Mouse (Mus musculus): ENCODE measurements around the gene Tnfrsf1a. TPM values are rescaled to one million over a fixed set of nuclear protein-coding genes. Genes with fewer than 3 reads are reported as not detected.
"Not testable (repeated sequence)": the region's sequence is repeated elsewhere in the genome, so short reads cannot be mapped to it uniquely, and the experiment has no call there.

The Tnfrsf1a gene
- polyA plus RNA-seq (2016; fragmentation: Nextera tagmentation; extraction: Ambion mirVana), result 16.6 and 19.3 TPM in 2 replicates

DNA sequence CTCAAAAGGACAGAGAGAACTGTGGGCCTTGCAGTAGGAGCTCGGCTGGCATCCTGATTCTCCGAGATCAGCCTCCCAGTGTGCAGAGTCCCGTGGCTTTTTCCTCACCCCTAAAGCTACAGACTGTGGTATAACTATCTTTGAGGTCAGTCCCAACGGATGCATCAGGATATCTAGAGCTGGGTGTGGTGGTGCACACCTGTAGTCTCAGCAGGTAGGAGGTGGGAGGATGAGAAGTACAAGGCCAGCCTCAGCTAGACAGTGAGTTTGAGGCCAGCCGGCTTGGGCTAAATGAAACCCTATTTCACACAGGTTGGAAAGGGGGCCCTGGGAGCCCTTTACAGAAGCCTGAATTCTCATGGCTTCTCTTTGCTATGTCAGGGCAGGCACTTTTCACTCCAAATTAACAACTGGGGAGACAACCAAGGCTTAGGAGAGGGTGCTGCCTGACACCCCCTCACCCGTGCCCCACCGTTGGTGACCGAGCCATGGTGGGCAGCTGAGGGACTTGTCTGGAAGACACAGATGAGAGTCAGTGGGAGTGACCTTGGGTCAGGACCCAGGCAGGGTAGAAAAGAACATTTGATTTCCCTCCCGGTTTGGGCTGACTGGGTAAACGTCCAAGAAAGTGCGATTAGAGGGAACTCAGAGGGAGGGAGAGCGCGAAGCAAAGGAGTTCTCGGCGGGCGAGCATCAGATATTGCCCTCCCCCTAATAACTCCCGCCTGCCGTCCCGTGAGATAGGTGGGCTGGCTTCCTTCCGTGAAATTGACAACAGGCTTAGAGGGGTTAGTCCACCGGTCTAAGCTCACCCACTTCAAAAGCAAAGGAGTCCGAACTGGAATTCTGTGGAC is at the start of gene Tnfrsf1a:
TSS of gene Tnfrsf1a (plus strand) at position 642 of the 854 bp plus-strand sequence.
- peak within 1 kb of the TSS; percentile 44 for H3K4me3 ChIP-seq (replicated peaks)
- no peak within 1 kb of the TSS for H3K27ac ChIP-seq
- 4% methylated on average over 22 of the region's 22 CpGs for WGBS
- no peaks in the 10 kb centered on the region for H3K36me3 ChIP-seq (replicated peaks)
- no peak for ATAC-seq (ENCODE audit: low FRiP score)
- peaks cover 15% of the 10 kb centered on the region; the same call in 1 of the 2 replicates for H3K27me3 ChIP-seq
- H3K9me3 ChIP-seq, result no peaks in the 10 kb centered on the region
- H3K9ac ChIP-seq, result peak within 1 kb of the TSS; percentile 56
- H3K4me2 ChIP-seq, result peak within 1 kb of the TSS; percentile 76
- H3K4me1 ChIP-seq, result peaks cover 23% of the 10 kb centered on the region

DNA sequence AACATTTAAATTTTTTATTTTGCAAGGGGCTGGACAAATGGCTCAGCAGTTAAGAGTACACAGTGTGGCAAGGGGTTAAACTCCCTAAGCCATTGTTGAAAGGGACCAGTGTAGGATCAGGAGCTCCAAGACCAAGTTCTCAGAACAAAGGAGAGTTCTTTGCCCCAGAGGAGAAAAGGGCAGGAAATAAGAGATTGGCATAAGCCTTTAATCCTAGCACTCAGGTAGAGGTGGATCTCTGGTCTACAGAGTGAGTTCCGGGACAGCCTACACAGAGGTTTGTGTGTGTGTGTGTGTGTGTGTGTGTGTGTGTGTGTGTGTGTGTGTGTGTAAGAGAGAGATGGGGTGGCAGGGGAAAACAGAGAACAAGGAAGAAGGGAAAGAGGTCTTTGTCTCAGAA is 48.2 kb upstream of the Tnfrsf1a start:
- no peak overlapping the region for H3K4me2 ChIP-seq
- H3K9ac ChIP-seq, result no peak overlapping the region
- no peaks in the 10 kb centered on the region for H3K9me3 ChIP-seq
- 74% methylated on average over 1 of the region's 1 CpGs for WGBS
- ATAC-seq (ENCODE audit: low FRiP score), result no peak
- no peak overlapping the region for H3K4me3 ChIP-seq (replicated peaks)
- no peaks in the 10 kb centered on the region for H3K4me1 ChIP-seq
- no peak overlapping the region for H3K27ac ChIP-seq
- H3K36me3 ChIP-seq (replicated peaks), result no peaks in the 10 kb centered on the region
- no peaks in the 10 kb centered on the region for H3K27me3 ChIP-seq

DNA sequence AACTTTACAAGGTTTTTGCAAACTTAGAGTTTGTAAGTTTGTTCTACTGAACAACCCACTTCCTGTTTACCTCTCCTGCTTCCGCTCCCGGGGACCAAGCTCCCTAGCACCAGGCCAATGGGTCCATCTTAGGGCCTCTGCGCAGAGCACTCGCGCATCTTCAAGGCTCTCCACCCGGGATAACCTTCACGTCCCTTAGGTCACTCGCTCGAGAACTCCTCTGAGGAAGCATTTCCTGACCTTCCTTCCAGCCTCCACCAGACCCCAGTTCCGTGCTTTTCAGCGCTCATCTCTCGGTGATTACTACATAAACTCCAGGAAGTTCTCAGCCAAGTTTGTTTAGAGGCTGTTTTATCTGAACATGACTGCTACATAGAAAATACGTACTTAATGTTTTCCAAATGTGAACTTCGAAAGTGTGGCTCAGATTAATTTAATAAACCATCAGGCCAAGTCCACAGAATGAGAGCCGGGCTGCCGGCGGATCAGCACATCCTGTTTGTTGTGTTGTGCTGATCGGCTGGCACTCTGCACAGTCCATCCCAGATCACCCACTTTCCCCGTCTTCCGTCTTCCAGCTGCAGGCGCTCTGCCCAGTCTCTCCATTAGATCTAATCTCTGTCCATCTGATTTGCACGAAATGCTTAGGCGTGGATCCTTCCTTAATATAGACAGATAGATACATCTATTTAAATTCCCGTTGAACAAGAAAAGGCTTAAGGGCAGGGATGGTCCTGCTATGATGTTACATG is 46.8 kb upstream of the Tnfrsf1a start:
- 92% methylated on average over 24 of the region's 24 CpGs for WGBS
- Histone ChIP-seq H3K9ac (no peak overlapping the region), H3K9me3 (no peaks in the 10 kb centered on the region)

DNA sequence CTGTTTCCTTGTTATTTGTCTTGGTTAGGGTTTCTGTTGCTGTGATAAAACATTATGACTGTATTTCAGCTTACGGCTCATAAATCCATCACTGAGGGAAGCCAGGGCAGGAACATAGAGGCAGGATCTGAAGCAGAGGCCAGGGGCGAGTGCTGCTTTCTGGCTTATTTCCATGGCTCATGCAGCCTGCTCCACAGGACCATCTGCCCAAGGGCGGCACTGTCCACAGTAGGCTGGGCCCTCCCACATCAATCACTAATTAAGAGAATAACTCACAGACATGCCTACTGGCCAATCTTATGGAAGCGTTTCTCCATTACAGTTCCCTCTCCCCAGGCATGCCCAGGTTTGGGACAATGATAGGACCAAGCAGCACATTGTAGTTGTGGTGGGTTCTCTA is 45.9 kb upstream of the Tnfrsf1a start:
- no peak overlapping the region for H3K9ac ChIP-seq
- H3K4me1 ChIP-seq, result no peaks in the 10 kb centered on the region
- no peak overlapping the region for H3K4me3 ChIP-seq (replicated peaks)
- H3K27ac ChIP-seq, result no peak overlapping the region
- no peak overlapping the region for H3K4me2 ChIP-seq
- 77% methylated on average over 4 of the region's 4 CpGs for WGBS
- no peaks in the 10 kb centered on the region for H3K27me3 ChIP-seq
- ATAC-seq (ENCODE audit: low FRiP score), result no peak
- H3K36me3 ChIP-seq (replicated peaks), result no peaks in the 10 kb centered on the region
- no peaks in the 10 kb centered on the region for H3K9me3 ChIP-seq

More for the DNA sequence above, 46.8 kb upstream of the Tnfrsf1a start:
- H3K27me3 ChIP-seq, result no peaks in the 10 kb centered on the region
- no peak overlapping the region for H3K27ac ChIP-seq
- no peak overlapping the region for H3K4me3 ChIP-seq (replicated peaks)
- H3K36me3 ChIP-seq (replicated peaks), result no peaks in the 10 kb centered on the region
- H3K4me2 ChIP-seq, result no peak overlapping the region
- ATAC-seq (ENCODE audit: low FRiP score), result no peak
- H3K4me1 ChIP-seq, result no peaks in the 10 kb centered on the region

DNA sequence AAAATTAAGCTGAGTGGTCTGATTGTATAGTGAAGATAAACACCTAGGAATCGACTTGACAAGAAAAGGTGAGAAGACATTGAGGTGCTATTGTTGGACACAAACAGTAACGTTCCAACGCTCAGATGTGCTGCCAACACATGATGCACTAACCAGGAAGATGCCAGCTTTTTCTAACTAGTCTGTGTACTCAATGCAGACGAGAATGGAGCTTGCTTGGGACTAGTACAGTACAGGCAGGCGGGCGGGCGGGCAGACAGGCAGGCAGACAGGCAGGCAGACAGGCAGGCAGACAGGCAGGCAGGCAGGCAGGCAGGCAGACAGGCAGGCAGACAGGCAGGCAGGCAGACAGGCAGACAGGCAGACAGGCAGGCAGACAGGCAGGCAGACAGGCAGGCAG is 44.8 kb upstream of the Tnfrsf1a start:
- H3K4me2 ChIP-seq; H3K4me3 ChIP-seq (replicated peaks); H3K27ac ChIP-seq; H3K4me1 ChIP-seq; H3K9me3 ChIP-seq; H3K9ac ChIP-seq; ATAC-seq (ENCODE audit: low FRiP score); H3K27me3 ChIP-seq; H3K36me3 ChIP-seq (replicated peaks): not testable (repeated sequence)
- WGBS, result 85% methylated on average over 7 of the region's 7 CpGs

DNA sequence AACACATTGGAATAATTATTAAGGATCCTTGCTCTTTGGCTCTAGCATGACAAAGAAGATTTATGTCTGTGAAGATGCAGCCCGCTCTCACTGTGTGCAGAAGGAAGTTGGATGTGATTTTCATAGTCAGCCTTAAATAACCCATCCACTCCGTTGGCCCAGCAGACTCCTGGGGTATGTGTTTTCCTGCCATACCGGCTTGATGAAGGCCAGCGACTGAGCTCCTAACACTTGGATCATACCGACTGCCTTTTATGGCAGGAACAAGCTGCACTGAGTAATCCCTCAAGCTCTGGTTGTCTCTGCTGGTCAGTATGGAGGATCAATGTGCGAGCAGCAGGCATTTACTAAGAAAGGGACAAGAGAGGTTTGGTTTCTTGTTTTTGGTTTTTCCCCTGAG is 43.7 kb upstream of the Tnfrsf1a start:
- peaks cover 8% of the 10 kb centered on the region; the same call in 1 of the 2 replicates for H3K4me1 ChIP-seq
- no peaks in the 10 kb centered on the region for H3K27me3 ChIP-seq
- no peak for ATAC-seq (ENCODE audit: low FRiP score)
- no peak overlapping the region for H3K27ac ChIP-seq
- no peak overlapping the region for H3K4me2 ChIP-seq
- H3K4me3 ChIP-seq (replicated peaks), result no peak overlapping the region
- WGBS, result 94% methylated on average over 6 of the region's 6 CpGs
- no peaks in the 10 kb centered on the region for H3K36me3 ChIP-seq (replicated peaks)
- no peaks in the 10 kb centered on the region for H3K9me3 ChIP-seq
- no peak overlapping the region for H3K9ac ChIP-seq

DNA sequence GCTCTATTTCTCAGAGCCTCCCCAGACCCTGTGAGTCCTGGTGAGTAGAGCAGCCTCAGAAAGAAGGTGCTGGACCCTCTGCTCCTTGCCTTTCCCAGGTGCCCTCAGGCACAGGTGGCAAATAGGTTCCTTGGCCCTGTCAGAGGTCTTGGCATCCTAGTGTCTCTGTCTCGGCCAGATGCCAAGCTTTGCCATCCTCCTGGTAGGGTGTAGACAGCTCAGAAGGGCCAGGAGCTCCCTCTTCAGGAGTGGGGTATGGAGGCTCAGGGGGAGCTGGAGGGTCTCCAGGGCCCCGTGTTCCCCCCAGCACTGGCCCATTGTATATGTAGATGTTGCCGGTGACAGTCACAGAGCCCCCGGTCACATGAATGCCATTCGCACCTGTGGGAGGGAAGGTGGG is 42.1 kb upstream of the Tnfrsf1a start:
- Histone ChIP-seq H3K9me3 (no peaks in the 10 kb centered on the region), H3K27ac (no peak overlapping the region), H3K36me3 (replicated peaks) (no peaks in the 10 kb centered on the region), H3K4me3 (replicated peaks) (no peak overlapping the region), H3K4me1 (peaks cover 8% of the 10 kb centered on the region; the same call in 1 of the 2 replicates), H3K4me2 (no peak overlapping the region), H3K27me3 (no peaks in the 10 kb centered on the region), H3K9ac (no peak overlapping the region)
- WGBS, result 89% methylated on average over 5 of the region's 5 CpGs
- ATAC-seq (ENCODE audit: low FRiP score), result no peak

DNA sequence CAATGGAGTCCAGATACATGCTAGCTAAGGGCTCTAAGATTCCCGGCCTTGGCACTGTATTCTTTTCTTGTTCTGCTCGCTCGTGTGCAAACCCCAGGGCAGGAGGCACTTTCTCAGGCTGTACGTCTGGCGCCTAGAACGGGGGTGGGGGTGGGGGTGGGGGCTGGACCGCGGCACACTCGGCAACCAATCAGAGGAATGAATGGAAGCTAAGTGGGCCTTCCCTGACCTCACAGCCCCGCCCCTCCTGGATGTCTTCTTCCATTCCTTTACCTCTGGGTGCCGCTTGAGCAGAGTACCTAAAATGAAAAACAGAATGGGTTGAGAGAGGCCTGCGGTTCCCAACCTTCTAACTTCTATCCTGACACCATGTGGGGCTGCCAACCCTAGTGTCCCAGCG is 40.2 kb upstream of the Tnfrsf1a start:
- peak; percentile 37; the same call in 1 of the 2 replicates for ATAC-seq (ENCODE audit: low FRiP score)
- Histone ChIP-seq H3K9me3 (no peaks in the 10 kb centered on the region), H3K4me1 (peaks cover 23% of the 10 kb centered on the region), H3K4me3 (replicated peaks) (no peak overlapping the region), H3K9ac (no peak overlapping the region), H3K27me3 (peaks cover 11% of the 10 kb centered on the region), H3K27ac (0 out of 2 replicates have a peak overlapping the region, but pooled peaks have one; percentile 19), H3K4me2 (peak overlapping the region; percentile 21), H3K36me3 (replicated peaks) (no peaks in the 10 kb centered on the region)
- 6% methylated on average over 13 of the region's 13 CpGs for WGBS

DNA sequence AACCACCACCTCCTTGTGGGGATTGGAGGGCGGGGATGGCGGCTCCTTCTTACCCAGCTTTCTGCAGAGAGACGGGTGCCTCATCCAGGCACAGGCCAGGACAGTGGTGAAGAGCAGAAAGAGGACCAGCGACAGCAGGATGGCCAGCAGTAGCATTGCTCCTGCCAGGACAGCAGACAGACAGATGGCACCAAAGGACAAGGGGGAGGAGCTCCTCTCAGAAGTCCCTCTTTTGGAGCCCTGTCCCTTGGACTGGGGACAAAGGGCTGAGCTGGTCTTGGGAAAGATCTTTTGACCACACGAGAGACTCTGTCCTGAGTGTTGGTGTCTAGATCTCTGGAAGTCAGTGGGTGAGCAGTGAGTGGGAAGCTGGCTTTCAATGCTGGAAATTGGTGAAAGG is 39.8 kb upstream of the Tnfrsf1a start:
- no peak overlapping the region; the same call in 1 of the 2 replicates for H3K4me2 ChIP-seq
- no peak for ATAC-seq (ENCODE audit: low FRiP score)
- H3K9ac ChIP-seq, result no peak overlapping the region
- no peaks in the 10 kb centered on the region for H3K36me3 ChIP-seq (replicated peaks)
- WGBS, result 51% methylated on average over 5 of the region's 5 CpGs
- H3K4me3 ChIP-seq (replicated peaks), result no peak overlapping the region
- H3K27ac ChIP-seq, result no peak overlapping the region
- no peaks in the 10 kb centered on the region for H3K9me3 ChIP-seq
- H3K27me3 ChIP-seq, result peaks cover 16% of the 10 kb centered on the region
- peaks cover 28% of the 10 kb centered on the region for H3K4me1 ChIP-seq

DNA sequence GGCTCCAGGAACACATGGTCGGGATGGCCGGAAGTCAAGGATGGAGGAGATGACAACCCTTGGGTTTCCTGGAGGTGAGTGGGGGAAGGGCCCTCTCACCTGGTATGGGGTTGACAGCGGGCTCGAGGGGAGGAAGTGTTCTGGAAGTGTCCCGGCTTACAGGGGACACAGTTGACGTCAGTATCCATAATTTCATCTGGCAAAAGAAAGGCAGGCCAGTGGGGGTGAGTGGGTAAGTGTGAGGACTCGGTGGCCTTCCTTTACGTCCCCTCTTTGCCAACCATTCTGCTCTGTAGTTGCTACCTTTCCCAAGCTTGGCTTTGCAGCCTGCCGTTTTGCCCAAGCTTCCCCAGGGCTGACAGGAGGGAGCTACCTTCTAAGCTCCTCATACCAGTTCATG is 37.0 kb upstream of the Tnfrsf1a start:
- no peaks in the 10 kb centered on the region for H3K36me3 ChIP-seq (replicated peaks)
- H3K27me3 ChIP-seq, result peaks cover 19% of the 10 kb centered on the region
- ATAC-seq (ENCODE audit: low FRiP score), result no peak
- H3K9ac ChIP-seq, result no peak overlapping the region
- 89% methylated on average over 9 of the region's 9 CpGs for WGBS
- H3K4me1 ChIP-seq, result peaks cover 32% of the 10 kb centered on the region
- no peaks in the 10 kb centered on the region for H3K9me3 ChIP-seq
- no peak overlapping the region for H3K4me2 ChIP-seq
- no peak overlapping the region for H3K27ac ChIP-seq
- H3K4me3 ChIP-seq (replicated peaks), result no peak overlapping the region

DNA sequence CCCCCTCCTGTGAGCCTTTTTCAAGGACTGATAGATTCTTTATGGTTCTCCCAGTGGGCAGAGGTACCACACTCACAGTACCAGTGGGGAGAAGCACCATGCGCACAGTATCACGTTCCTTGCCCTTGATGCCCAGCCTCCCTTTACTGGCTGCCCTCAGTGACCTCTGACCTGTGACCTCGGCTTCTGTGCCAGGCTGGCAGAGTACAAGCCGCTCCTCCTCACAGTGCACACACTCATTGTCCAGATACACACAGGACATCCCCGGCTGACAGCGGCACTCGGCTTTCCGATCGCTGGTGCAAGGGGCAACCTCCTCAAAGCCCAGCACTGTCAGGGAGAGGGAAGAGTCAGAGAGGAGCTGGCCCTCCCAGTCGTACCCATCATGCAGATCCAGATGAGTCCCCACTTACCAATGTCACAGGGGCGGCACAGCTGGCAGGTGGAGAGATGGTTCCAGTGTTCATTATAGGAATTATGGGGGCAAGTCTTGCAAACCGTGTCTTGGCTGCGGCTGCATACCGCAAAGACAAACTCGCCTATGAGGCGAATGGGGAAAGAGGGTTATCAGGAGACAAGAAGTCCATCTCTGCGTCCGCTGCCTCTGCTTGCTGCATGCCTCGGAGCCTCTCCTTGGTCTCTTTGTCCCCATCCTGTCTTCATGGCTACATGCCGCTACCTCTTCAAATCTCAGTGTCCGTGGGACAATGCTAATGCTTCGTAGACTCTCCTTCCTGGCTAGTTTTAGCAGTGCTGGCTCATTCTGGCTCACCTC is 36.4 kb upstream of the Tnfrsf1a start:
- Histone ChIP-seq H3K4me2 (peak overlapping the region; percentile 69), H3K27me3 (peaks cover 19% of the 10 kb centered on the region), H3K9me3 (no peaks in the 10 kb centered on the region), H3K27ac (no peak overlapping the region), H3K36me3 (replicated peaks) (no peaks in the 10 kb centered on the region), H3K9ac (peak overlapping the region; percentile 63; the same call in 1 of the 2 replicates), H3K4me1 (peaks cover 34% of the 10 kb centered on the region), H3K4me3 (replicated peaks) (peak overlapping the region; percentile 39)
- 74% methylated on average over 22 of the region's 22 CpGs for WGBS
- ATAC-seq (ENCODE audit: low FRiP score), result no peak
